Mouse (Mus musculus): ENCODE results near the gene Lrrc66.

The Lrrc66 gene

DNA sequence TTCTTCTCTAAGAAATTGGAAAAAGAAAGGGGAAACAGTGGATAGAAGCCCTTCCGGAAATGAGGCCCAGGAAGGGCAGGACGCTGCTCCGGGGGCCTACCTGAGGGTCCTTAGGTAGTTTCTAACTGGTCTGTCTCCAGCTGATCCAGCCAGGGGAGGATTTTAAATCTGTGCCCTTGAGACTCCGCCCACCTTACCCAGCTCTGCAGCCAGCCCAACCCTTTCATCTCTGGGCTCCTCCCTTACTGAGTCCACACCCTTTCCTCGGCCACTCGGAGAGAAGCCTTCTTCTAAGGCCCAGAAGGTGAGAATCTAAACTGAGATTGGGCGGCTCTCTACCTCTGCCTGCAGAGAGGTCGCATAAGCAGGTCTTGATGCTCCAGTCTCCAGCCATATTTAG is at the start of gene Lrrc66:
Gene Lrrc66, minus strand, starts transcription at position 236 of the 400 bp plus-strand sequence.
- CTCF ChIA-PET = no interaction called here

DNA sequence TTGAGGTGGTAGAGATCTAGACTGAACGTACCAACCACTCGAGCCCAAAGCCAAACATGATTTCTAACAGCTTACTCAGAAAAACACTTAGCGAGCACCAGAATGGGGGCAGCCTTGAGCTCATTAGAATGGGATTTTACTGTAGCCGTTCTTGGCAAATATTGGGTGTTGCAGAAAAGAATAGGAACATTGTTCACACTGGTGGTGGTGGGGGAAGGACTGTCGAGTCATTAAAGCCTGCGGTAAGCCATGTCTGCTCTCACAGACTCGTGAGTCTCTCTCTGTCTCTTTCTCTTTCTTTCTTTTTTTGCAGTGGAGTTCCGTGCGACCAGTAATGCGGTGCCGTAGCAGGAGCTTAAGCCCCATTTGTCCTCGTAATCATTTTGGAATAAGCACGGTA is 44.3 kb upstream of the Lrrc66 start:
- CTCF ChIA-PET = no interaction called here

DNA sequence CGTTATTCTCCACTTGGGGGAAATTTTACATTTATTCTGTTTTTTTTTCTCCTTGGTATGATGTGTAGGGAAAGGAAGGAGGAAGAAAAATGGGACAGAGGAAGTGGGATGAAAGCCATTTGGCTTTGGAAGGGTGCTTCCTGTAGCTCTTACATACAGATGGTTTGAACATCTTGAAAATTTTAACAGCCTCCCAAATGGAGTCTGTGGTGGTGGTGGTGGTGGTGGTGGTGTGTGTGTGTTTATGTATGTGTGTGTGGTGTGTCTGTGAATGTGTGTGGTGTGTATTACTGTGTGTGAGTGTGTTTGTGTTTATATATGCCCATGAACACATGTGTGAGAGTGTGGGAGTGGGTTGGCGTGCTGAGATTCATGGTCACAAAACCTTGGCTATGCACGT is 43.3 kb upstream of the Lrrc66 start:
- CTCF ChIA-PET = no interaction called here

DNA sequence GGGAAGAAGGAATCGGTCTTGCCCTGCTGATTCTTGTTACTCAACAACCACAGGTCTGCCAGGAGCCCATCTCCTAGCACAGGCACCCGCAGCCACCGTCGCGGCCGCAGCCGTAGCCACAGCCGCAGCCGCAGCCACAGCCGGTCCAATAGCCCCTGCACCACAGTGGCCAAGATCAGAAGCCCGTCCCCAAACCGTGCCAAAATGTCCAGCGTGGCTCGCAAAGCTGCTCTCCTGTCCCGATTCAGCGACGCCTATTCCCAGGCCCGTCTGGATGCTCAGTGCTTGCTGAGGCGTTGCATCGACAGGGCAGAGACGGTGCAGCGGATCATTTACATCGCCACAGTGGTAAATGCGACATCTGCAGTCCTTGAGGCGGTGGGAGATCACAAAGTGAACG is 37.1 kb upstream of the Lrrc66 start:
- CTCF ChIA-PET = no interaction called here

DNA sequence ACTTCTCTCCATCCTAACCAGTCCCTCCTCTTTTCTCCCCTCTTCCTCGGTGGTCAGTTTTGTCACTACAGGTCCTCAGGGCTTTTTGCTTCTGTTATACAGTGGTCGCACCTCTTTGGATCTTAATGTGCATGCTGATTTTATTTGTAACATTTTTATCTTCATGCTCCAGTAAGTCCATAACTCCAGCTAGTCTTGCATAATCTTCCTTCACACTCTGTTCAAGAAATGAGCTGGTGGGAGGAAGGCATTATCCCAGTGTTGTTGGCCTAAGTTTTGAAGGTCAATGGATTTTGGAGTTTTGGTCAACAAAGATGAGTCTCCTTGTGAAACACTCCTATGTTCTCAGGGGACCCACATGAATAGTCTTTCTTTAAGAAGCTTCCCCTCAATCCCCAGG is 35.6 kb upstream of the Lrrc66 start:
- CTCF ChIA-PET = no interaction called here

DNA sequence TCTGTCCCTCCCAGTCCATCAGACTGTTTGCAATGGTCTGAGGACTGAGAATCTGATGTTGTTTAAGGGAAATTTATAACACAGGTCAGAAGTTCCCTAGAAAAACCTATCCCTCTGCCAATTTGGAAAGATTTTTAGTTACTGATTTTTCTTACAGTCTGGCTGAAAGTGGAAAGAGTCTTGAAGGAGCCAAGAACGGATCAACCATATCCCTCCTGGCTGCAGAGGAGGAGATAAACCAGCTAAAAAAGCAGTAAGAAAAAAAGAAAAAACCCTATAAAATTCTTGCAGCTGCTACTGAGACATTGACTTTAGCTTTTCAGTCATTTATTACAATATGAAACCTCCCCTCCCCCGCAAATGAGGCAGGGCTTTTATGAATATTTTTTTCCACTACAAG is 34.4 kb upstream of the Lrrc66 start:
- CTCF ChIA-PET = no interaction called here

DNA sequence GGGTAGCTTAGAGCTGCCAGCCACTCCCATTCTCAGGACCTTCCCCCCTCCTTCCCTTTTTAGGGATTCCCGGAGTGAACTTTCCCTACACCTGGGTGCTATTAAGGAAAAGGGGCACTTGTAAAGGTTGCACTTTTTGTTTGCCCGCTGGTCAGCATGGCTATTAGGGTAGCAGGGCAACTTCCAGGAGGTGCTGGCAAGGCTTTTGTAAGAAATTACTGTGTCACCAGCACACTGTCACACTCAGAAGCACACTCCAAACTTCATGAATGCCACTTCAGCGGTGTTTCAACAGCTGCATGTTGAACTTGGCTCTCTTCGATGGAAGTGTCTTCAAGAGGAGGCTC is 19.5 kb upstream of the Lrrc66 start:
- CTCF ChIA-PET = no interaction called here

DNA sequence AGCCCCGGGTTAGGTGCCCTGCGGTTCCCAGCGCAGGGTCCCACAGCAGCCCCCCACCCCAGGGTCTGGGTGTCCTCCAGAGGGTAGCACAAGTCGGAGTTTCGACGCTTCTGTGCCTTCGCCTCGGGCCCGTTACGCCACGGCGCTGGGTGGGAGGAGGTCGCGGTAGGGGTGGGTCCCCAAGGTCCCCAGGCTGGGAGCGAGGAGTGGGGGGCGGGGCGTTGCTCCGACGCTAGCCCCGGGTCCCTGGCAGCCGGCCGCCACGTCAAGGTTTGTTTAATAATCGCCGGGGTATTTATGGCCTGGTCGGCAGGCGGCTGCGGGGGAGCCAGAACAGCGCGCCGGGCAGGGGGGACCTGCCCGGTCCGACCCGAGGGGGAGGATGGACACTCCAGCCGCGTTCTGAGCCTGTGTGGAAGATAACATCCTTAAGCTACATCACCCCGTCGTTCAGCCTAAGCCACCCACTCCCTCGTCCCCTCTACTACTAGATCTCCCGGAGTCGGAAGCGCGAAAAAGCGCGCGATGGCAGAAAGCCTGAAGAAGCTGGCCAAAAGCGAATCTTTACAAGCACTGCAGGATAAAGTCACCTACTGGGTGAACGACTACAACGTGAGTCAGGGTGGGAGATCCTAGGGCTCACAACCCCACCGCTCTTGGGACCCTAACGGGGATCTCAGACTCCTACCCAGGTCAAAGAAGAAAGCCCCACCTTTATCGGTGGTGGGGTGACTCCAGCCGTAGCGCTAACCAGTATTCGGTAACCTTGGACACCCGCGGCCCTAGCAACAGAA is 18.9 kb upstream of the Lrrc66 start, which contains the start of gene Spata18:
Gene Spata18, plus strand, starts transcription at position 319 of the 794 bp plus-strand sequence.
- CTCF ChIA-PET = no interaction called here

DNA sequence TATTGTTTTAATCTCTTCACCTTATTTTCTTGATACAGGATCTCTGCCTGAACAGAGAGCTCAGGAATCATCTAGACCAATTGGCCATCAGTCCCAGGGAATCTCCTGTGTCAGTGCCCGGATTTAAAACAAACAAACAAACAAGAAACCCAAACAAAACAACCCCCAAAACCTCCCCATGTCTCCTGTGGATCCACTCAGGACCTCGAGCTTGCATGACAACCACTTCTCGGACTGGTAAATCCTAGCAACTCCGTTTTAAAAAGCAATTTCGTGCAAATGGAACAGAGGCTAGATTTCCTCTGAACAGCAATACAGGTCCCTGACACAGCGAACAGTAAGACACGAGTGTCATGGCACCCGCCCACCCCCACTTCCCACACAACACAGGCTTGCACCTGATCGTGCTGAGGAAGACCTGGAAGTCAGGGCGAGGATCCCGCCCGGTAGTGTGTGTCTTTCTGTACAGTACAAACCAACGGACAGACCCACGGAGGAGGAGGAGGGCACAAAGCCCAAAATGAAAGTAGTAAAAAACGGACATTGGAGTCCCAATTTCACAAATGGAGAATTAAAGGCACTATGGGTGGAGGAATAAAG is 18.1 kb upstream of the Lrrc66 start:
- CTCF ChIA-PET = no interaction called here

DNA sequence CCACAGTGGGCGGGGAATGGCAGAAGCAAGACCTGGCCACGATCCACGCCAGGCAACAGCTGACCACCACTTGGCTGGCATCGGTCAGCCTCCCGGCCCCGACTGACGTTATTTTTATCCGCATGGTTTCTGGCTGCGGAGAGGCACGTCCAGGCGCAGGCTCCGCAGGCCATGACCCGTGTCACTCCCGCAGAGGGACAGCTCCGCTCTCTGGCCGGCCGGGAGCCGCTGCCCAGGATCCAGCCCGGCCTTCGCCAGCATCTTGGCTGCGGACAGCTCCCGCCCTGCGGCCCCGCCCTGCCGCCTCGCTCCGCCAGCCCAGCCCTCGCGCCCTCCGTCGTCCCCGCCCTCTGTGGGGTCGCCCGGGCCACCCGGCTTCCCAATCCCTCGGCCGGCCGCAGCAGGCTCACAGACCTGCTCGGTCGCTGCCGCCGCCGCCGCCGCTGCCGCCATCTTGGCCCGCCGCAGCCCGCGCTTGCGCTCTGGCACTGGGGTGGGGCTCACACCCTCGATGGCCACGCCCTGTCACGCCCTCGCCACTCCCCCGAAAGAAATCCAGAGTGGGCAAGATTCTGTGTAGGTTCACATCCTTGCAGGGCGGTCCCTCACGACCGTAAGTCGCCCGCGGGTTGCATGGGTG is 15.1 kb upstream of the Lrrc66 start, which contains the start of gene Sgcb:
Gene Sgcb, minus strand, starts transcription at position 530 of the 640 bp plus-strand sequence.
- CTCF ChIA-PET = interaction anchor here (0.8 to 1.1 kb wide), 2 partner anchors 10 to 14 kb away, joined by 3 read pairs; no protein-coding TSS in a partner anchor

DNA sequence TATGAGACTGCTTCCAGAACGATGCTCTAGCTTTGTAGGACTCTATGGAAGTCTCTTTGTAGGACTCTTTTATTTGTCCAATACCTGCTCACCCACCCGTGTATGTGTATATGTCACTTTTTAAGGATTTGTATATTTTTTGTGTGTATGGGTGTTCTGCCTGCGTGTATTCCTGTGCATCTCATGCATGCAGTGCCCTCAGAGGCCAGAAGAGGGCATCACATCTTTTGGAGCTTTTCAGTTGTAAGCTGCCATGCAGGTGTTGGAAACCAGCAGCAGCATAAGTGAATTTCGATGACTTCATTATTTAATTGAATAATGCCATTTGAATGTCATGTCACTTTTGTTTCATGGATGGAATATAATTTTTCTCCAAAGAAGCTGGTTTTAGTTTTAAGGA is 9.8 kb upstream of the Lrrc66 start:
- CTCF ChIA-PET = interaction anchor here (0.5 to 0.7 kb wide), 3 partner anchors 58 to 734 kb away, joined by 4 to 8 read pairs (median 6); no protein-coding TSS in a partner anchor

DNA sequence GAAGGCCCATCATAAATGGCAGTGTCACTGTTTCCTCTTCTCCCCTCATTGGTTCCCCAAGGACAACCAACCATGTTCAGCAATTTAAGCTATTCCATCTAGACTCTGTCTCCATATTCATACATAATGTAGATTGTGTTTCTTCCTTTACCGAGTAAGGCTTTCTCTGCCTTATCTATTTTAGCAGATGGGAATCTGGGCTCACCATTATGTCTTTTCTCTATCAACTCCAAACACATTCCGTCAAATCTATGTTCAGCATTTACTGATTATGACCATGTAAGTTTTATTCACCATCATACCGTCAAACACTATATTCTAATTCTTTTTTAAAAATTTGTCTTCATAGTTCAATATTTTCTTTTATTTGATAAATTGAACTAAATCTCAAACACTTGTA is 8.7 kb upstream of the Lrrc66 start:
- CTCF ChIA-PET = no interaction called here

DNA sequence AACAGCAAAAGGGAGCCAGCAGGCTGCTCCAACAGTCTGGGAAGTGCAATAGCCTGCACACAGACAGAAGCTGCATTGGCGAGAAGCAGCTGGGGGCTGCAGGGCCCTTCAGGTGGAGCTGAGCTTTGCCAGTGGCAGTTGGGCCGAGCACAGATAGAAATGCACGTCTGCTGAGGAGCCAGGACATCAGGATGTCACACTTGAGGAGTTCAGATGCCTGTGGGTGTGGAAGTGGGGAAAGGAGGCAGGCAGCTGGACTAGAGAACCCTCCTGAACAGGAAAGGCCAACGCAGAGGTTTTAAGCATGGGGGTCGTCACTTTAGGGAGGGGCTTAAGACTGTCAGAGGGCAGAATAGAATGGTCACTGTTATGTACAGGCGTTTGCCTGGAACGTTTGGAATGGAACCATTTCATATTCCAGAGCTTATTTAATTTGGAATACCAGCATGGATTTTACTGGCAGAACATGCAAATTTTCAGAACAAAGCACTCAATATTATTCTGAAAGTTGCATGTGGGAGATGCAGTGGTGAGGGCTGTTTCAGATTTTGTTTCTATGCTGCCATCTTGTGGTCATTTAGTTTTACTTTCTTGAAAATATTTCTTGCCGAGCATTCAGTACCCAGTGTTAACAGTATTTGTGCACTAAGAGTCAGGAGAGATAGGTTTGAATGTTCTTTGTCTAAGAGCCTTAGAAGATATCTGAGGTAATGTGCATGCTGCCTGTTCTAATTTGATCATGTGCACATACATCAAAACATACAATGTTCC is 5.2 kb upstream of the Lrrc66 start:
- CTCF ChIA-PET = interaction anchor here (0.7 kb wide), 1 partner anchor 9 kb away, joined by 3 read pairs; no protein-coding TSS in a partner anchor

DNA sequence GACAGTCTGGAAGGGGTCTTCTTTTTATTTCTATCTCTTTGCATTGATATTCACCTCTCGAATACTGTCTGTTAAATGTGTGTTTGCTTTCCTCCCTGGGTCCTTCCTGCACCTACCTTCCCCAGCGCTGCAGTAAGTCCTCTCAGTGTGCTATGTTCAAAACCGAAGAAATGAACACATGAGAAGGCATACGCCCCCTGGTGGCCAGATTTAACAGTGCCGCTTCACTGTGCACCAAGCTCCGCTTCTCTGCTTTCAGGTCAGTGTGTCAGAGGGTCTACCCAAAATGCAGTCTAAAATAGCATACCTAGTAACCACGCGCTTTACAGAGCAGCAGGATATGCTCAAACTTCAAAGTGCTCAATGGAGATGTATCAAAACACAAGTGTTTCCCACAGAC is 815 bp upstream of the Lrrc66 start:
- CTCF ChIA-PET = interaction anchor here (0.7 kb wide), 1 partner anchor 14 kb away, joined by 3 read pairs; no protein-coding TSS in a partner anchor

DNA sequence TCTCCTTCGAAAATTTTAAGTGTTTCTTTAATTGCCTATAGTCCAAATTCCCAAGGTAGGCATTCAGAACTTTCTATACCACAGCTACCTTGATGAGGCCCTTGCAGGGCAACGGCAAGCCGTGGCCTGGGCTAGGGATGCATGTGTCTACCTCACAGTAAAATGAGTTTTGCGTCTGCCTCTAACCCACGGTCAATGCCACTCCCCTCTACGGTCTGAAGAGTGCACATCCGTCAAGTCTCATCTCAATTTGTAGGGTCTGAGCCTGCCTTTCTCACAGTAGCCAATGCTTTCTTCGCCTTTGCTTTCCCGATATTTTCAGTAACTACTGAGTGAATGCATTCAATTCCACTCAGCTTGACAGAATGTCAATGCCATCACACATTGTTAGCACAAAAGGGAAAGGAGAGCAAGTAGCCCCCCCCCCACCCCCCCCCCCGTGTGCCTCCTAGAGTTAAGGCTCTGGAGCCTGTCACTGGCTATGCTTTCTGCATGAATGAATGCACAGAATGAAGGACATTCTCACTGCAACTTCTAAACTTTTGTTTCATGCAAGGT is 1.2 kb downstream of the Lrrc66 start:
- CTCF ChIA-PET = no interaction called here

DNA sequence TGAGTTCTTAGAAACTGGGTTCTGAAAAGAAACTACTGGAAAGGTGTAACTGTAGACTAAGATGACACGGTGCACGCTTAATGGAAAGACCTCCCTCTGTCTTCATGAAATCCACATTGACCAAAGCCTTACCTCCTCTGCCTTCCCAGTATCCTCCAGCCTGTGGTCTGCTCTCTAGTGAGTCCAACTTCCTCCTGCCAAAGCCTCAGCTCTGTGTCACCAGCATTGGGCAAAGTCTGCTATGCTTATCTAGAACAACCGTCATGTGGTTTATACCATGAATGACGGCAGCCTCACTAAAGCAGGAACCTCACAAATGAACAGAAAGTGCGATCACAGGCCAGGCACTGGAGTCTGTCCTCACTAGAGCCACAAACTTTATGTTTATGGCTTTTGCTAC is 2.2 kb downstream of the Lrrc66 start:
- CTCF ChIA-PET = no interaction called here

DNA sequence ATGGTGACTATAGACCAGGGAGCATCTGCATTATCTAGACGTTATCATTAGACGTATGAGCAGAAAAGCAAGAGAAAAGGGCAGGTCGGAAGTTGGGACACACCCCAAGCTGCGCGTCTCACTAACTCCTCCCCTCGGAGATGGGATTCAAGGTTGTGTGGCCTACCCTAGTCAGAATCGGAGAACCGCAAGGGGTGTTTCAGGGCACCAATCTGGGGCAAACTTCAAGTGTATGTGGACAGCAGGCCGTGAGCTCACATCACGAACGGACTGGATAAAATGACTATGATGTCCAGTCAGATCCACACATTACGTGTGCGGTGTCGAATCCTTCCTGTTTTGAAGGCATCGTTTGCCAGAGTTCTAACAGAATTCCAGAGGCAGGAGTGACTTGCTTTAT is 4.3 kb downstream of the Lrrc66 start:
- CTCF ChIA-PET = no interaction called here

DNA sequence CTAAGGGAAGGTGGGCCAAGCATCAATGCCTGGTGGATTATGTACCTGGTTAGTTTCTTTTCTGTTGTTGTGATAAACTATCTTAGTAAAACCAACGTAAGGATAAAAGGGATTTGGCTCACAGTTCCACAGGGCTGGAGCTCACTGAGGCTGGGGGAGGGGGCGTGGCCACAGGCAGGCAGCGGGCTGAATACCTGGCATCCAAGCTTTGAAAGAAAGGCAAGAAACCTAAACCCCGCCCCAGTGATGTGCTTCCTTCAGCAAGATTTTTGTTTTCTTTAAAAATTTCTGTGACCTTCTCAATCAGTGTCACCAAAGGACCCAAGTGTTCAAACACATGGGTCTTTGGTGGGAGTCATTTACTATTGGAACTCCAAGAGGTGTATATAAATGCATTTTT is 4.8 kb downstream of the Lrrc66 start:
- CTCF ChIA-PET = no interaction called here

DNA sequence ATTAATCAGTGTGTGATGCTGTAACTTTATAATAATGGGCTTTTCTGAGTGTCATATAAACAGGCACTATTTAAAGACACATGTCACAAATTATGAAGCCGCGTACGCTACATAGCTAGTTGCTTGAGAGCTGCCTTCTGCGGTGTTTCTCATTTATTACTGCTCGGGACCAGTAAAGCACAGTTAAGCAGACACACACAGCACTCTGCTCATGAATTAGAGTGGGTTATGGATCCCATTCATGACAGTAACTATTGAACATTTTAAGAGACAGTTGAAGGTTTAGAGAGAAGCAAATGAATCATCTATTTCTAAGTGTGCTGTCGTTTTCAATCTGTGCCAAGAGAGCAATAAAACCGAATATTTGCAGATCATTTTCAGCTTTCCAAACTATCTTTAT is 5.5 kb downstream of the Lrrc66 start:
- CTCF ChIA-PET = no interaction called here

DNA sequence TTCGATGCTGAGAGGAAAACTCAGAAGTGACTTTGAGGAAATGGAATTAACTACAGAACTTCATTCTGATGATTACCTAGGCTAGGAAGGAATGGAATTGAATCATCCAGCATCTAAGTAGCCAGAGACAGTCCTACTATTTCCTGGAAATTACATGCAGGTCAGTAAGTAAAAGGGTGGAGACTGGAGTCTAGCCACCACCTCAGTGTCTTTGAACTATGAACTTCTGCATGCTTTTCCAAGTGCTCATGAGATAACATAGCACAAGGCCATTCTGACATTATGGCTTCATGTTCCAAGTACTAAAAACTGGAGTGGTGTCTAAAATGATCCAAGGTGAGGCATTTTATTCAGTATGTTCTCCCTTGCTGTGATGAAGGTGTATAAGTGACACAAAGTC is 6.8 kb downstream of the Lrrc66 start:
- CTCF ChIA-PET = no interaction called here

DNA sequence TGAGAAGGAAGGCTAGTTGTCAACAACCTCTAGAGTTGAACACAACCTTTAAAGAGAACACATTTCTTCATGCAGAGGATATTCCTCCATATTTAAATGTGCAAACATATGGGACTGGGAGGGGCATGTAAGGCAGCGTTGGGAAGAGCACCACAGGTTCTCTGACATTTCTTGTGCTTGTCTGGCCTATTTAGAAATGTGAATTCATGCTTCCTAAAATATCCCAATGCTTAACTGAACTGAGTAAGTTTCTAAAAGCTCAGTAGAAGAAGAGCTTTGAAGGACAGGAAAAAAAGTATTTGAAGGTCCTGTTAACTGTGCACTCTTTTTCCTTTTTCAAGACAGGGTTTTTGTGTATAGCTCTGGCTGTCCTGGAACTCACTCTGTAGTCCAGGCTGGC is 13.4 kb downstream of the Lrrc66 start:
- CTCF ChIA-PET = no interaction called here

DNA sequence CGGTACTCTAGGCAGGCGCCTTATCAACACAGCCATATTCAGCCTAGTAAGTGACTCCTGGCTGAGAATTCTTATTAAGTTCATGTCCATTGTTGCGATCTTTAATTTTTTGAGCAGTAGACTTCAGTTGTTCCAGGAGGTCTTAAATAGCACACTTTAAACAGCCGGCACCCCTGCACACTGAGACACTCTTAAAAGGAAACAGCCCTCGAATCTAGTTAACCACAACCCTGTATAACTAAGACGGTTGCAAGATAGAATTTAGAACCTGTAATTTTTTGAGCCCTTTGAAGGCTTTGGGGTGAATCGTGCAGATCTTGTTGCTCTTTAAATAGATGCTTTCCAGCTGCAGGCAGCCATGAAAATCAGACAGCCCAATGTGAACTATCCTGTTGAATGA is 17.1 kb downstream of the Lrrc66 start:
- CTCF ChIA-PET = no interaction called here

Data from spleen, embryonic (tissue).